Mouse (Mus musculus) neural tube, embryonic 12.5 days (tissue): ENCODE data around the gene Syn3. TPM values are rescaled to one million over a fixed set of nuclear protein-coding genes. Genes with fewer than 3 reads are reported as not detected.

Experiments
- ATAC-seq: fragments of 200-750 bp; cut with Nextera tagmentation; 2 replicates; pipeline ENCODE4 v1.8.0; 2017; ENCODE audit warnings: low read depth, mild to moderate bottlenecking, moderate TSS enrichment, moderate library complexity; ENCODE audit not compliant: low FRiP score
- H3K27ac ChIP-seq: fragments of 300-500 bp; sonication (generic); 2 replicates; pipeline ENCODE4 v1.5.1; 2016
- H3K27me3 ChIP-seq: fragments of 300-500 bp; sonication (generic); replicated peaks from 2 replicates; pipeline ENCODE4 v1.6.1; 2016; ENCODE audit warnings: mild to moderate bottlenecking
- H3K36me3 ChIP-seq: fragments of 300-500 bp; sonication (generic); 2 replicates; pipeline ENCODE4 v1.6.1; 2016; ENCODE audit warnings: mild to moderate bottlenecking
- H3K4me1 ChIP-seq: fragments of 300-500 bp; sonication (generic); 2 replicates; pipeline ENCODE4 v1.6.1; 2016
- H3K4me2 ChIP-seq: fragments of 300-500 bp; sonication (generic); replicated peaks from 2 replicates; pipeline ENCODE4 v1.6.1; 2016; ENCODE audit warnings: mild to moderate bottlenecking
- H3K4me3 ChIP-seq: fragments of 300-500 bp; sonication (generic); 2 replicates; pipeline ENCODE4 v1.5.1; 2016
- H3K9ac ChIP-seq: fragments of 300-500 bp; sonication (generic); 2 replicates; pipeline ENCODE4 v1.6.1; 2016; ENCODE audit warnings: mild to moderate bottlenecking
- H3K9me3 ChIP-seq: fragments of 300-500 bp; sonication (generic); 2 replicates; pipeline ENCODE4 v1.6.1; 2016; ENCODE audit warnings: mild to moderate bottlenecking
- WGBS: fragments of 180-500 bp; shearing (Covaris S2); methylation state at CpG from one replicate; pipeline ENCODE4 v1.1.7; 2016; 5-methylcytosine and 5-hydroxymethylcytosine counted together
- polyA plus RNA-seq: library from polyadenylated mRNA; unstranded; fragments of >200 nt; fragmentation: Nextera tagmentation; extraction: Ambion mirVana; gene quantifications from 2 replicates; pipeline ENCODE4 v1.2.1, GENCODE M21; 2016

The Syn3 gene
- polyA plus RNA-seq, 1 experiment from 2014 or later: 7.9 TPM

- ATAC-seq: no peak
- Histone ChIP-seq H3K27ac (no peak overlapping the region), H3K9me3 (peaks cover 5% of the 10 kb centered on the region; the same call in 1 of the 2 replicates), H3K4me1 (0 out of 2 replicates have a peak, but pooled peaks cover 6% of the 10 kb centered on the region), H3K27me3 (no peaks in the 10 kb centered on the region), H3K36me3 (no peaks in the 10 kb centered on the region), H3K4me2 (no peak overlapping the region), H3K9ac (no peak overlapping the region), H3K4me3 (no peak overlapping the region)
- 80% methylated on average over 5 of the region's 5 CpGs for WGBS
Observed at GRCm38 (mm10) chr10:86066651-86067050, 432.0 kb downstream of the Syn3 start.

- H3K4me3 ChIP-seq: no peak overlapping the region
- 0 out of 2 replicates have a peak, but pooled peaks cover 6% of the 10 kb centered on the region for H3K4me1 ChIP-seq
- no peak for ATAC-seq
- H3K27me3 ChIP-seq: no peaks in the 10 kb centered on the region
- 80% methylated on average over 1 of the region's 1 CpGs for WGBS
- no peaks in the 10 kb centered on the region for H3K36me3 ChIP-seq
- no peak overlapping the region for H3K9ac ChIP-seq
- H3K27ac ChIP-seq: no peak overlapping the region
- H3K4me2 ChIP-seq: no peak overlapping the region
- peaks cover 6% of the 10 kb centered on the region; the same call in 1 of the 2 replicates for H3K9me3 ChIP-seq
Observed at GRCm38 (mm10) chr10:86065661-86066060, 433.0 kb downstream of the Syn3 start.

GRCm38 (mm10) chr10:86064937-86065336, 433.8 kb downstream of the Syn3 start:
- Histone ChIP-seq H3K9me3 (peaks cover 6% of the 10 kb centered on the region; the same call in 1 of the 2 replicates), H3K4me3 (no peak overlapping the region), H3K4me2 (no peak overlapping the region), H3K27ac (no peak overlapping the region), H3K9ac (no peak overlapping the region), H3K36me3 (no peaks in the 10 kb centered on the region), H3K27me3 (no peaks in the 10 kb centered on the region), H3K4me1 (0 out of 2 replicates have a peak, but pooled peaks cover 6% of the 10 kb centered on the region)
- WGBS: 4% methylated on average over 4 of the region's 4 CpGs
- ATAC-seq: peak; percentile 77

DNA sequence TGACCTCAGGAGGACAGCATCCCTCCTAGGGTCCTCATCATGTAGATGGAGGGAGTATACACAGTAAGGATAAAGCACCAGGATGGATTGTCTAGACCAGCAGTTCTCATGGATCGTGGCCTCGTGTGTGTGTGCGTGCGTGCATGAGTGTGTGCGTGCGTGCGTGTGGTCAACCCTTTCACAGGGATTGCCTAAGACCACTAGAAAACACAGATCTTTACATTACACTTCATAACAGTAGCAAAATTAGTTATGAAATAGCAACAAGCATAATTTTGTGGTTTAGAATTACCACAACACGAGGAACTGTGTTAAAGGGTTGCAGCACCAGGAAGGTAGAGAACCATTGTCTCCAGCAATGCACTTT, 435.7 kb downstream of the Syn3 start:
- no peak for ATAC-seq
- Histone ChIP-seq H3K9ac (no peak overlapping the region), H3K27me3 (no peaks in the 10 kb centered on the region), H3K4me1 (no peaks in the 10 kb centered on the region), H3K4me2 (no peak overlapping the region), H3K4me3 (no peak overlapping the region), H3K9me3 (peaks cover 6% of the 10 kb centered on the region; the same call in 1 of the 2 replicates), H3K36me3 (no peaks in the 10 kb centered on the region), H3K27ac (no peak overlapping the region)
- 94% methylated on average over 8 of the region's 8 CpGs for WGBS

DNA sequence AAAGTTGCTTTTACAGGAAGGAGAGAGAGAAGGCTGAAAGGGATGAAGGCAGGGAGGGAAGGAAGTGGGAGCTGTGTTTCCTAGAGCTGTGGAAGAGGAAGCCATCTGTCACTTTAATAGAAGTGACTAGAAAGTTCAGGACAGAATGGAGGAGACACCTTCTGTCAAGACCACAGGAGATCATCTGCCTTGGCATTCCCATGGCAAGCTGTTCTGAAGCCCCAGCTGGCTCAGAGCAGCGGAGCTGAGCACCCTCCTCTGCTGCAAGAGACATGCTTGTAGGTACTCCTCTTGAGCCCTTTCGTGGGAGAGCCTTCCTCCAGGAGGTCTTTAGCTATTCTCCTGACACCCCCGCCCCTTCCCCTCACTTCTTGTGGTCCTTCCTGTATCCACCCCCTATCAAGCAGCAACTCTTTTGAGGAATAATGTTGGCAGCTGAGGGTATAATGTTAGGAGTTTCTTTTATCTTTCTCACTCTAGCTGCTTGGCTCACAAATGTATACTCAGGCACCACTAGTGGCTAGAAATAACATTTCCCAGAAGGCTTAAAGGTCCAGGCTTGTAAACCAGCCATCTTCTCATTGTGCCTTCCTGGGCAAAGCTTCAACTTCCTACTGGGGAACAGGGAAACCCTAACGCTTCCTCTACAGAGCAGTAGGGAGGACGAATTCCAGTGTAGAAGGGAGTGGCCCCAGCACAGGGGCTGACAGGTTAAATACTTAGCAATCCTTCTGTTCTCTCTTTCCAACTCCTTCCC, 436.3 kb downstream of the Syn3 start:
- Histone ChIP-seq H3K4me1 (no peaks in the 10 kb centered on the region), H3K36me3 (no peaks in the 10 kb centered on the region), H3K9ac (no peak overlapping the region), H3K4me2 (no peak overlapping the region), H3K9me3 (peaks cover 6% of the 10 kb centered on the region; the same call in 1 of the 2 replicates), H3K27ac (no peak overlapping the region), H3K4me3 (no peak overlapping the region), H3K27me3 (no peaks in the 10 kb centered on the region)
- ATAC-seq: no peak
- WGBS: 67% methylated on average over 5 of the region's 5 CpGs

DNA sequence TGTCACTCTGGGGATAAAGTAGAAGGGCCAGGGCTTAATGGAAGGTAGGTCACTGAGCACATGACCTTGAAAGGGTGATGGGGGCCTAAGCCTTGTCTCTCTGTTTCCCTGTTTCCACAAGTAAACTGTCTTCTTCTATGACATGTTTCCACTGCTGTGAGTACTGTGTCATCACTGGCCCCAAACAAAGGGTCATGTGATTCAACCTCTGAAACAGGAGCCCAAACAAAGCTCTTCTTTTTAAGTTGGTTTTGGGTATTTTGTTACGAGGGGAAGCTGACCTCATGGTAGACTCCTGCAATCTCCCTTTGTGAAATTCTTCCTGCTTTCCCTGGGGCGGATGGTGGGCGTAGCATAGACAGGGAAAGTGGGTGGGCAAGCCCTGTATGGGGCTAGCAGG, 438.4 kb downstream of the Syn3 start:
- ATAC-seq: no peak
- H3K4me2 ChIP-seq: no peak overlapping the region
- no peak overlapping the region for H3K27ac ChIP-seq
- whole genome bisulfite sequencing: 63% methylated on average over 3 of the region's 3 CpGs
- no peak overlapping the region for H3K4me3 ChIP-seq
- H3K27me3 ChIP-seq: no peaks in the 10 kb centered on the region
- no peak overlapping the region for H3K9ac ChIP-seq
- H3K36me3 ChIP-seq: peaks cover 12% of the 10 kb centered on the region
- peaks cover 11% of the 10 kb centered on the region for H3K9me3 ChIP-seq
- H3K4me1 ChIP-seq: no peaks in the 10 kb centered on the region

DNA sequence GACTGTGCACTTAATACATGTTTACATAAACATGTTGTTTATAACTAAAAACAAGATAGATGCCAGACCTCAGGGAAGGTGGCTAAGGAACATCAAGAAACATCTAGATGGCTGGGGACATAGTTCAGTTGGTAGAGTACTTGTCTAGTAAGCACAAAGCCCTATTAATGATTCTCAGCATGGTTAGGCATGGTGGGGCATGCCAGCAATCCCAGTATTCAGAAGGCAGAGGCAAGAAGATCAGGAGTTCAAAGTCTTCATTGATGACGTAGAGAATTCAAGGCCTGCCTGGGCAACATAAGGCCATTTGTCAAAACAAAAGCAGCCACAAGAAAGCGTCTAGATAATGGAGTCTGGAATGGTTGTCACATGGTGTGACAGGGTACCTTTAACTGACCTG, 441.0 kb downstream of the Syn3 start:
- Histone ChIP-seq H3K27me3 (no peaks in the 10 kb centered on the region), H3K4me1 (no peaks in the 10 kb centered on the region), H3K4me2 (no peak overlapping the region), H3K9me3 (peaks cover 11% of the 10 kb centered on the region), H3K4me3 (no peak overlapping the region), H3K27ac (no peak overlapping the region), H3K9ac (no peak overlapping the region), H3K36me3 (peaks cover 14% of the 10 kb centered on the region)
- no peak for ATAC-seq
- WGBS: 63% methylated on average over 2 of the region's 2 CpGs

DNA sequence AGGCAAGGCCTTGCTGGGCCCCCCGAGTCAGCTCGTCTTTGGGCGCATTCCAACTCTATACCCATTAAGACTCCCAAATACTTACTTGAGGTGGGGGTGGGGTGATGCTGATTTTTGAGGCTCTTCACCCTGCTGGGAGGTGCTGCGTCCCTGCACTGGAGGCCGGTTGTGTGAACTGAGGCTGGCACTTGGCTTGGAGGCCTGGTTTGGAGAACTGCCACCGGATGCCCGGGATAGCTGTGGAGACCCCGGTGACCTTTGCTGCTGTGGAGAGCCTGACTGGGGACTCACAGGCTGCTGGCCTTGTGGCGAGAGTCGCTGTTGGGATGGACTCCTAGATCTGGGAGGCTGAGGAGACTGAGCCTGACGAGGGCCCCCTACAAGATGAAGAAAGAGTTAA, 441.4 kb downstream of the Syn3 start:
- Histone ChIP-seq H3K36me3 (peaks cover 14% of the 10 kb centered on the region), H3K9ac (no peak overlapping the region), H3K4me3 (no peak overlapping the region), H3K27ac (no peak overlapping the region), H3K9me3 (peaks cover 11% of the 10 kb centered on the region), H3K27me3 (no peaks in the 10 kb centered on the region), H3K4me1 (no peaks in the 10 kb centered on the region), H3K4me2 (no peak overlapping the region)
- WGBS: 83% methylated on average over 11 of the region's 11 CpGs
- ATAC-seq: no peak

GRCm38 (mm10) chr10:86056297-86056903, 442.3 kb downstream of the Syn3 start:
- Histone ChIP-seq H3K27ac (no peak overlapping the region), H3K4me1 (no peaks in the 10 kb centered on the region), H3K9me3 (peaks cover 5% of the 10 kb centered on the region; the same call in 1 of the 2 replicates), H3K9ac (no peak overlapping the region), H3K36me3 (peaks cover 14% of the 10 kb centered on the region), H3K27me3 (no peaks in the 10 kb centered on the region), H3K4me2 (no peak overlapping the region), H3K4me3 (no peak overlapping the region)
- no peak for ATAC-seq
- WGBS: 90% methylated on average over 8 of the region's 8 CpGs

GRCm38 (mm10) chr10:86052818-86053522, 445.7 kb downstream of the Syn3 start:
- no peaks in the 10 kb centered on the region for H3K4me1 ChIP-seq
- peaks cover 18% of the 10 kb centered on the region for H3K36me3 ChIP-seq
- peaks cover 5% of the 10 kb centered on the region; the same call in 1 of the 2 replicates for H3K9me3 ChIP-seq
- no peak overlapping the region for H3K9ac ChIP-seq
- WGBS: 77% methylated on average over 10 of the region's 10 CpGs
- ATAC-seq: no peak
- no peak overlapping the region for H3K4me3 ChIP-seq
- H3K27ac ChIP-seq: no peak overlapping the region
- no peaks in the 10 kb centered on the region for H3K27me3 ChIP-seq
- no peak overlapping the region for H3K4me2 ChIP-seq

DNA sequence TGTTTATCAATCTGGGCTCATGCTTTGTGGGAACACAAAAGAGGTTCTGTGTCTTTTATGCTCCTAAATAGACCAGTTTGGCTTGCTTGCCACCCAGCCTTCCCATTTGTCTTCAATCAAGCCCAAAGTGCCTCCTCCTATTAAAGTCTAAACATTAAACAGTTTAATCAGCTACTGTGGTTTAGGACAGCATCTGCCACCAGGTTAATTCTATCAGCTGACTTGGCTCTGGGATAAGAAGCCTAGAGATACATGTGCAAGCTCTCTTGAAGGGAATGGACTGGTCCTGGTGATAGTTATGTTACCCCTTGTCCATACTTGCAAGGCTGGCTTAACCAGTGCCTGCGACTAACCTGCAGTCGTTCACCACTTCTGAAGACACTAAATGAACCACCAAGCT, 448.2 kb downstream of the Syn3 start:
- no peaks in the 10 kb centered on the region for H3K4me1 ChIP-seq
- no peak for ATAC-seq
- WGBS: 43% methylated on average over 2 of the region's 2 CpGs
- H3K27me3 ChIP-seq: no peaks in the 10 kb centered on the region
- H3K4me3 ChIP-seq: no peak overlapping the region
- H3K36me3 ChIP-seq: peaks cover 11% of the 10 kb centered on the region; the same call in 1 of the 2 replicates
- no peak overlapping the region for H3K9ac ChIP-seq
- H3K4me2 ChIP-seq: no peak overlapping the region
- H3K27ac ChIP-seq: no peak overlapping the region
- H3K9me3 ChIP-seq: no peaks in the 10 kb centered on the region

DNA sequence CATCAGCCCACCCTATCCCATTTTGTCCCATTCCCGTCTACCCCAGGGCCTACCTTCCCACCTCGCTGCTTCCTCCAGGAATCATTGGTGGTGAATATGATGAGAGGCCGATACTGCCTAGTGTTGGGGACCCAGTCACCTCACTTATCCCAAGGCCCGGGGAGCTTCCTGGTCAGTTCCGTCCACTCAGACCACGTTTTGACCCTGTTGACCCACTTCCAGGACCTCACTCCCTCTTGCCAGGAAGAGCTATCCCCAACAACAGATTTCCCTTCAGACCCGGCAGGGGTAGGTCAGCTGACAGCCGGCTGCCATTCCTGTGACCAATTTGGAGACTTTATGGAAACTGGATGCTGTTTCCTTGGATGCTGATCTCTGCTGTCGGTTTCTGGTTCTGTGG, 450.9 kb downstream of the Syn3 start:
- Histone ChIP-seq H3K4me3 (no peak overlapping the region), H3K9me3 (no peaks in the 10 kb centered on the region), H3K9ac (no peak overlapping the region), H3K27me3 (no peaks in the 10 kb centered on the region), H3K4me1 (no peaks in the 10 kb centered on the region), H3K36me3 (peaks cover 11% of the 10 kb centered on the region; the same call in 1 of the 2 replicates), H3K4me2 (no peak overlapping the region), H3K27ac (no peak overlapping the region)
- 91% methylated on average over 9 of the region's 9 CpGs for WGBS
- ATAC-seq: no peak
